Mouse (Mus musculus) cerebellum, adult (tissue): Measurements from ENCODE around the gene Dnajc6.

Experiments
- ATAC-seq: cut with Nextera tagmentation; 2 replicates; pipeline ENCODE4 v1.9.2; 2017; ENCODE audit warnings: mild to moderate bottlenecking, moderate library complexity, mixed read lengths; ENCODE audit not compliant: insufficient number of reproducible peaks, low FRiP score, low TSS enrichment

The Dnajc6 gene

GRCm38 (mm10) chr4:101621241-101621640 lies 124.8 kb downstream of the Dnajc6 start:
- no peak for ATAC-seq

- ATAC-seq = no peak
Observed at GRCm38 (mm10) chr4:101625278-101625677, 128.8 kb downstream of the Dnajc6 start.

GRCm38 (mm10) chr4:101635596-101635995 lies 139.1 kb downstream of the Dnajc6 start:
- ATAC-seq = no peak

- ATAC-seq = no peak
Observed at GRCm38 (mm10) chr4:101637472-101637871, 141.0 kb downstream of the Dnajc6 start.

- no peak for ATAC-seq
Observed at GRCm38 (mm10) chr4:101640631-101641030, 144.2 kb downstream of the Dnajc6 start.

GRCm38 (mm10) chr4:101642708-101643107 lies 146.3 kb downstream of the Dnajc6 start:
- no peak for ATAC-seq

GRCm38 (mm10) chr4:101643216-101643615 lies 146.8 kb downstream of the Dnajc6 start:
- ATAC-seq = no peak

- no peak; the same call in 1 of the 2 replicates for ATAC-seq
Observed at GRCm38 (mm10) chr4:101646857-101647195, 150.4 kb downstream of the Dnajc6 start.

- peak; percentile 96 for ATAC-seq
Observed at GRCm38 (mm10) chr4:101647196-101647905, 150.9 kb downstream of the Dnajc6 start, which contains the start of gene Leprot. Leprot (plus strand) TSS chr4:101647718.

- no peak for ATAC-seq
Observed at GRCm38 (mm10) chr4:101647976-101648642, 151.7 kb downstream of the Dnajc6 start.

GRCm38 (mm10) chr4:101648745-101649144 lies 152.3 kb downstream of the Dnajc6 start:
- no peak for ATAC-seq

- no peak for ATAC-seq
Observed at GRCm38 (mm10) chr4:101650961-101651360, 154.5 kb downstream of the Dnajc6 start.

- ATAC-seq = no peak
Observed at GRCm38 (mm10) chr4:101654256-101654655, 157.8 kb downstream of the Dnajc6 start.

GRCm38 (mm10) chr4:101654788-101655414 lies 158.5 kb downstream of the Dnajc6 start:
- no peak for ATAC-seq

GRCm38 (mm10) chr4:101655415-101655790 lies 159.0 kb downstream of the Dnajc6 start:
- no peak for ATAC-seq

- no peak for ATAC-seq
Observed at GRCm38 (mm10) chr4:101656056-101656455, 159.6 kb downstream of the Dnajc6 start.

GRCm38 (mm10) chr4:101656956-101657570 lies 160.6 kb downstream of the Dnajc6 start:
- ATAC-seq = no peak

GRCm38 (mm10) chr4:101664160-101664750 lies 167.8 kb downstream of the Dnajc6 start:
- ATAC-seq = peak; percentile 52; the same call in 1 of the 2 replicates

GRCm38 (mm10) chr4:101664766-101665165 lies 168.3 kb downstream of the Dnajc6 start:
- no peak for ATAC-seq

GRCm38 (mm10) chr4:101669161-101669560 lies 172.7 kb downstream of the Dnajc6 start:
- no peak for ATAC-seq

GRCm38 (mm10) chr4:101669811-101670210 lies 173.4 kb downstream of the Dnajc6 start:
- no peak for ATAC-seq
